Mouse (Mus musculus) forebrain, postnatal 0 days (tissue): ENCODE measurements around the gene Piezo1. TPM values are rescaled to one million over a fixed set of nuclear protein-coding genes. Genes with fewer than 3 reads are reported as not detected.

Experiments used
- ATAC-seq: fragments of 200-750 bp; cut with Nextera tagmentation; 2 replicates; pipeline ENCODE4 v1.8.0; 2017; ENCODE audit warnings: mild to moderate bottlenecking, moderate library complexity
- DNase-seq: peaks from one replicate; pipeline ENCODE4 v3.0.0-alpha.2; 2015
- H3K27ac ChIP-seq: fragments of 300-500 bp; sonication (generic); 2 replicates; pipeline ENCODE4 v1.5.1; 2014; ENCODE audit warnings: low read depth, mild to moderate bottlenecking, antibody characterized with exemption, low read length, moderate library complexity, mixed read lengths
- H3K27me3 ChIP-seq: fragments of 300-500 bp; sonication (generic); 2 replicates; pipeline ENCODE4 v1.6.1; 2014; ENCODE audit warnings: mild to moderate bottlenecking, low read length, mixed read lengths; ENCODE audit not compliant: insufficient read depth
- H3K36me3 ChIP-seq: fragments of 300-500 bp; sonication (generic); 2 replicates; pipeline ENCODE4 v1.6.1; 2014; ENCODE audit warnings: mild to moderate bottlenecking, moderate library complexity; ENCODE audit not compliant: insufficient read depth
- H3K4me1 ChIP-seq: fragments of 300-500 bp; sonication (generic); 2 replicates; pipeline ENCODE4 v1.6.1; 2014; ENCODE audit warnings: antibody characterized with exemption; ENCODE audit not compliant: insufficient read depth
- H3K4me2 ChIP-seq: fragments of 300-500 bp; sonication (generic); 2 replicates; pipeline ENCODE4 v1.6.1; 2014; ENCODE audit warnings: low read depth, mild to moderate bottlenecking, moderate library complexity
- H3K4me3 ChIP-seq: fragments of 300-500 bp; sonication (generic); 2 replicates; pipeline ENCODE4 v1.5.1; 2014; ENCODE audit warnings: low read depth, low read length, mixed read lengths
- H3K9ac ChIP-seq: fragments of 300-500 bp; sonication (generic); 2 replicates; pipeline ENCODE4 v1.6.1; 2014; ENCODE audit warnings: mild to moderate bottlenecking
- H3K9me3 ChIP-seq: fragments of 300-500 bp; sonication (generic); 2 replicates; pipeline ENCODE4 v1.6.1; 2016; ENCODE audit warnings: low read length
- CTCF ChIP-seq: sonication (generic); IDR thresholded peaks from 2 replicates; pipeline ENCODE4 v1.5.1; 2016; ENCODE audit warnings: antibody characterized with exemption, control low read depth, low read depth
- WGBS: fragments of 180-500 bp; shearing (Covaris S2); extraction: QIAGEN DNeasy Blood & Tissue Kit; methylation state at CpG from one replicate; pipeline ENCODE4 v1.1.7; 2014; 5-methylcytosine and 5-hydroxymethylcytosine counted together
- microRNA-seq, 2 experiments: library from miRNA; unstranded; fragments of <30 nt; microRNA quantifications; one replicate each; pipeline ENCODE4; 2016
- polyA plus RNA-seq: library from polyadenylated mRNA; unstranded; fragments of >200 nt; fragmentation: Nextera tagmentation; extraction: Ambion mirVana; gene quantifications from 2 replicates; pipeline ENCODE4 v1.2.1, GENCODE M21; 2015
- total RNA-seq: library from RNA; depleted of rRNA; stranded (reverse); fragments of >200 nt; gene quantifications from 2 replicates; pipeline ENCODE4 v1.2.3, GENCODE M21; 2014; rRNA removed

Gene Piezo1
- total and polyA plus RNA-seq, 2 experiments from 2014 or later, result 1.4 to 15.1 TPM

GRCm38 (mm10) chr8:122435375-122435774 is 115.8 kb downstream of the Piezo1 start:
- Histone ChIP-seq H3K27me3 (no peaks in the 10 kb centered on the region), H3K9me3 (no peaks in the 10 kb centered on the region), H3K4me1 (0 out of 2 replicates have a peak, but pooled peaks cover 4% of the 10 kb centered on the region), H3K9ac (no peak overlapping the region), H3K27ac (no peak overlapping the region), H3K4me2 (no peak overlapping the region), H3K36me3 (peaks cover 46% of the 10 kb centered on the region), H3K4me3 (no peak overlapping the region)
- 93% methylated on average over 6 of the region's 6 CpGs for WGBS
- no peak for DNase-seq
- TF ChIP-seq CTCF, result peak; percentile 55
- no peak for ATAC-seq

GRCm38 (mm10) chr8:122433269-122433905 is 117.7 kb downstream of the Piezo1 start:
- TF ChIP-seq CTCF, result peak; percentile 18; the same call in 1 of the 2 replicates

GRCm38 (mm10) chr8:122432443-122433268 is 118.5 kb downstream of the Piezo1 start, which contains the start of gene Cyba:
Gene Cyba, minus strand, starts transcription at chr8:122432930.
- peak within 1 kb of the TSS; percentile 33; the same call in 1 of the 2 replicates for H3K9ac ChIP-seq
- peaks cover 30% of the 10 kb centered on the region for H3K36me3 ChIP-seq
- no peak for TF ChIP-seq CTCF
- H3K27ac ChIP-seq, result no peak within 1 kb of the TSS
- H3K4me1 ChIP-seq, result 0 out of 2 replicates have a peak, but pooled peaks cover 4% of the 10 kb centered on the region
- ATAC-seq, result peak; percentile 72
- H3K27me3 ChIP-seq, result no peaks in the 10 kb centered on the region
- no peaks in the 10 kb centered on the region for H3K9me3 ChIP-seq
- peak within 1 kb of the TSS; percentile 21 for H3K4me3 ChIP-seq
- peak within 1 kb of the TSS; percentile 47 for H3K4me2 ChIP-seq
- DNase-seq, result peak; percentile 17
- WGBS, result 7% methylated on average over 45 of the region's 45 CpGs

More at GRCm38 (mm10) chr8:122433269-122433905, 117.7 kb downstream of the Piezo1 start:
- no peaks in the 10 kb centered on the region for H3K27me3 ChIP-seq
- H3K4me2 ChIP-seq, result no peak overlapping the region
- H3K36me3 ChIP-seq, result peaks cover 38% of the 10 kb centered on the region
- 0 out of 2 replicates have a peak, but pooled peaks cover 4% of the 10 kb centered on the region for H3K4me1 ChIP-seq
- ATAC-seq, result peak; percentile 30; the same call in 1 of the 2 replicates
- no peaks in the 10 kb centered on the region for H3K9me3 ChIP-seq
- H3K9ac ChIP-seq, result no peak overlapping the region
- H3K27ac ChIP-seq, result no peak overlapping the region
- WGBS, result 65% methylated on average over 11 of the region's 11 CpGs
- DNase-seq, result no peak
- H3K4me3 ChIP-seq, result no peak overlapping the region

Small RNAs within 50 kb of the gene (microRNA-seq; reads per million reads assigned to microRNA genes)
- 0 reads per million in 2 experiments for gene Gm24366

Other genes with a start within 250 kb of the Piezo1 start
- gene Trhr2, start 190.6 kb downstream of the Piezo1 start, total RNA-seq, result 0.77 TPM in 1 of 2 replicates, not detected in the other
- gene Trhr2, start 190.6 kb downstream of the Piezo1 start, polyA plus RNA-seq, result 0.27 TPM in 1 of 2 replicates, not detected in the other
- gene Zc3h18, start 174.7 kb downstream of the Piezo1 start, total RNA-seq, result 38.1 and 40.9 TPM in 2 replicates
- gene Zc3h18, start 174.7 kb downstream of the Piezo1 start, polyA plus RNA-seq, result 23.8 and 27.3 TPM in 2 replicates
- gene Il17c, start 129.3 kb downstream of the Piezo1 start, total RNA-seq, result 0.67 TPM in 1 of 2 replicates, not detected in the other
- not detected in 2 replicates for gene Il17c, start 129.3 kb downstream of the Piezo1 start, polyA plus RNA-seq
- 14.2 and 17.9 TPM in 2 replicates for gene Cyba, start 118.4 kb downstream of the Piezo1 start, total RNA-seq
- 37.9 and 40.6 TPM in 2 replicates for gene Cyba, start 118.4 kb downstream of the Piezo1 start, polyA plus RNA-seq
- gene Mvd, start 107.9 kb downstream of the Piezo1 start, total RNA-seq, result 53.4 and 84.0 TPM in 2 replicates
- 66.7 and 73.9 TPM in 2 replicates for gene Mvd, start 107.9 kb downstream of the Piezo1 start, polyA plus RNA-seq
- gene Snai3, start 90.6 kb downstream of the Piezo1 start, total RNA-seq, result 0.23 TPM in 1 of 2 replicates, not detected in the other
- not detected in 2 replicates for gene Snai3, start 90.6 kb downstream of the Piezo1 start, polyA plus RNA-seq
- gene Rnf166, start 75.3 kb downstream of the Piezo1 start, total RNA-seq, result 32.1 TPM in 2 replicates
- 26.2 and 26.5 TPM in 2 replicates for gene Rnf166, start 75.3 kb downstream of the Piezo1 start, polyA plus RNA-seq
- 58.0 and 69.7 TPM in 2 replicates for gene Ctu2, start 75.2 kb downstream of the Piezo1 start, total RNA-seq
- 89.7 and 99.5 TPM in 2 replicates for gene Ctu2, start 75.2 kb downstream of the Piezo1 start, polyA plus RNA-seq
- 11.5 and 14.9 TPM in 2 replicates for gene Cdt1, start 16.7 kb upstream of the Piezo1 start, total RNA-seq
- gene Cdt1, start 16.7 kb upstream of the Piezo1 start, polyA plus RNA-seq, result 6.1 and 6.5 TPM in 2 replicates
- gene Aprt, start 25.6 kb upstream of the Piezo1 start, total RNA-seq, result 132 and 163 TPM in 2 replicates
- 226 and 260 TPM in 2 replicates for gene Aprt, start 25.6 kb upstream of the Piezo1 start, polyA plus RNA-seq
- gene Galns, start 60.1 kb upstream of the Piezo1 start, total RNA-seq, result 8.8 and 12.8 TPM in 2 replicates
- gene Galns, start 60.1 kb upstream of the Piezo1 start, polyA plus RNA-seq, result 6.0 and 8.4 TPM in 2 replicates
- gene Trappc2l, start 60.3 kb upstream of the Piezo1 start, total RNA-seq, result 15.3 and 31.8 TPM in 2 replicates
- 137 and 157 TPM in 2 replicates for gene Trappc2l, start 60.3 kb upstream of the Piezo1 start, polyA plus RNA-seq
- gene Pabpn1l, start 71.4 kb upstream of the Piezo1 start, total RNA-seq, result not detected in 2 replicates
- not detected in 2 replicates for gene Pabpn1l, start 71.4 kb upstream of the Piezo1 start, polyA plus RNA-seq
- 4.5 and 5.6 TPM in 2 replicates for gene Cbfa2t3, start 147.8 kb upstream of the Piezo1 start, total RNA-seq
- 4.9 and 9.5 TPM in 2 replicates for gene Cbfa2t3, start 147.8 kb upstream of the Piezo1 start, polyA plus RNA-seq
- 18.5 and 25.6 TPM in 2 replicates for gene Acsf3, start 224.2 kb upstream of the Piezo1 start, total RNA-seq
- 13.2 and 16.9 TPM in 2 replicates for gene Acsf3, start 224.2 kb upstream of the Piezo1 start, polyA plus RNA-seq